Mouse (Mus musculus) ES-Bruce4 (cell line): ENCODE data around the gene Inpp5a. TPM values are rescaled to one million over a fixed set of nuclear protein-coding genes. Genes with fewer than 3 reads are reported as not detected.

Experiments
- H3K27ac ChIP-seq: 2 replicates; pipeline ENCODE4 v1.5.1; 2012; ENCODE audit warnings: low read length, inconsistent platforms; ENCODE audit not compliant: insufficient read depth
- H3K27me3 ChIP-seq: 2 replicates; pipeline ENCODE4 v1.6.1; 2012; ENCODE audit warnings: mild to moderate bottlenecking, low read length, inconsistent platforms; ENCODE audit not compliant: control insufficient read depth, poor library complexity, insufficient read depth, severe bottlenecking
- H3K36me3 ChIP-seq: 2 replicates; pipeline ENCODE4 v1.6.1; 2012; ENCODE audit warnings: inconsistent platforms, mild to moderate bottlenecking, low read length, moderate library complexity; ENCODE audit not compliant: control insufficient read depth, poor library complexity, insufficient read depth, severe bottlenecking
- H3K4me1 ChIP-seq: one replicate; pipeline ENCODE4 v1.8.1; 2011; ENCODE audit warnings: low read length; ENCODE audit not compliant: control insufficient read depth, insufficient read depth
- H3K4me3 ChIP-seq: 2 replicates; pipeline ENCODE4 v1.5.1; 2011; ENCODE audit warnings: low read depth, mild to moderate bottlenecking, low read length
- H3K9ac ChIP-seq: 2 replicates; pipeline ENCODE4 v1.6.1; 2012; ENCODE audit warnings: low read depth, mild to moderate bottlenecking, inconsistent platforms; ENCODE audit not compliant: poor library complexity, severe bottlenecking
- H3K9me3 ChIP-seq: replicated peaks from 2 replicates; pipeline ENCODE4 v1.6.1; 2012; ENCODE audit warnings: mild to moderate bottlenecking, low read length, inconsistent platforms; ENCODE audit not compliant: control insufficient read depth, poor library complexity, insufficient read depth, severe bottlenecking
- CTCF ChIP-seq: IDR thresholded peaks from one replicate; pipeline ENCODE4 v1.8.1; 2011; ENCODE audit warnings: low read depth, low read length
- EP300 ChIP-seq: IDR thresholded peaks from 2 replicates; pipeline ENCODE4 v1.6.1; 2011; ENCODE audit warnings: low read depth, low read length; ENCODE audit not compliant: insufficient read depth
- POLR2A ChIP-seq: IDR thresholded peaks from one replicate; pipeline ENCODE4 v1.8.1; 2011; ENCODE audit warnings: low read length; ENCODE audit not compliant: insufficient read depth
- polyA plus RNA-seq: library from polyadenylated mRNA; stranded (reverse); fragments of >200 nt; gene quantifications from 2 replicates; pipeline ENCODE4 v1.2.4, GENCODE M21; 2011; ENCODE audit warnings: low read depth; ENCODE audit not compliant: missing spikeins, insufficient read depth, insufficient read length

Inpp5a gene
- polyA plus RNA-seq, 1 experiment = 37.6 TPM

DNA sequence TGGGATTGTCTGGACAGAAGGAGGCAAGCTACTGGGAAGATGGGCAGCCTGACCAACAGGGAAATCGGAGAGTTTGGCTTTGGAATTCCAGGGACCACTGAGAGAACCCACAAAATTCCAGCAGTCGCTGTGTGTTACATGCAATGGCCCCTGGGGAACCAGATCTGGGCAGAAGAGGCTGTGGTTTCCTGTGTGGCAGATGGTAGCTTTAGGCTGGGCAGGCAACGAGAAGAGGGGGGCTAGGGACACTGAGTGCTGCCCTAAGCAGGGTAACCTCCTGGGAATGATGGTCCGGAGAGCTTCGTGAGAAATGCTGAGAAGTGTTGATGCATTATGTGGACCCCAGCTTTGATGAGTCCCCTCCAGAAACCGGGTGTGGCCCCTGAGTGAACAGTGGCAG lies 207.0 kb downstream of the Inpp5a start:
- Histone ChIP-seq H3K27me3 (no peaks in the 10 kb centered on the region), H3K9me3 (no peaks in the 10 kb centered on the region), H3K4me3 (no peak overlapping the region), H3K36me3 (no peaks in the 10 kb centered on the region), H3K4me1 (peaks cover 8% of the 10 kb centered on the region), H3K9ac (no peak overlapping the region), H3K27ac (no peak overlapping the region)
- TF ChIP-seq POLR2A = no peak
- TF ChIP-seq CTCF = no peak
- no peak for TF ChIP-seq EP300

DNA sequence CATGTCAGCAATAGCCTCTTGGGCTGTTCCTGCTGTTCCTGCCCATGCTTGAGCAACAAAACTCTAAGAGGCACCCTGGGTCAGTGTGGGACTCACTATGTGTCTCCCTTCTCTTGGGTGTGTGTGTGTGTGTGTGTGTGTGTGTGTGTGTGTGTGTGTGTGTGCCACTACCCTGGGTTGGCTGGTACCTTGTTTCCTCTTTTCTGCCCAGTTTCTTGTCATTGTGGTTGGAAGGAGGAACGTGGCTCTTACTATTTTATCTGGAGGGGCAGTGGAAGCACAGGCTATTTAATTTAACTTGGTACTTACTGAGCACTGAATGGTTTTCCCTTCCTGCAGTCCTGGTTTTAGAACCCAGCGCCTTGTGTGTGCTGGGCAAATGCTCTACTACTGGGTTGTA lies 221.4 kb downstream of the Inpp5a start:
- TF ChIP-seq POLR2A = no peak
- TF ChIP-seq EP300 = no peak
- no peak for TF ChIP-seq CTCF
- Histone ChIP-seq H3K9me3 (no peaks in the 10 kb centered on the region), H3K36me3 (no peaks in the 10 kb centered on the region), H3K4me3 (no peak overlapping the region), H3K27me3 (no peaks in the 10 kb centered on the region), H3K4me1 (no peaks in the 10 kb centered on the region), H3K9ac (no peak overlapping the region), H3K27ac (no peak overlapping the region)

DNA sequence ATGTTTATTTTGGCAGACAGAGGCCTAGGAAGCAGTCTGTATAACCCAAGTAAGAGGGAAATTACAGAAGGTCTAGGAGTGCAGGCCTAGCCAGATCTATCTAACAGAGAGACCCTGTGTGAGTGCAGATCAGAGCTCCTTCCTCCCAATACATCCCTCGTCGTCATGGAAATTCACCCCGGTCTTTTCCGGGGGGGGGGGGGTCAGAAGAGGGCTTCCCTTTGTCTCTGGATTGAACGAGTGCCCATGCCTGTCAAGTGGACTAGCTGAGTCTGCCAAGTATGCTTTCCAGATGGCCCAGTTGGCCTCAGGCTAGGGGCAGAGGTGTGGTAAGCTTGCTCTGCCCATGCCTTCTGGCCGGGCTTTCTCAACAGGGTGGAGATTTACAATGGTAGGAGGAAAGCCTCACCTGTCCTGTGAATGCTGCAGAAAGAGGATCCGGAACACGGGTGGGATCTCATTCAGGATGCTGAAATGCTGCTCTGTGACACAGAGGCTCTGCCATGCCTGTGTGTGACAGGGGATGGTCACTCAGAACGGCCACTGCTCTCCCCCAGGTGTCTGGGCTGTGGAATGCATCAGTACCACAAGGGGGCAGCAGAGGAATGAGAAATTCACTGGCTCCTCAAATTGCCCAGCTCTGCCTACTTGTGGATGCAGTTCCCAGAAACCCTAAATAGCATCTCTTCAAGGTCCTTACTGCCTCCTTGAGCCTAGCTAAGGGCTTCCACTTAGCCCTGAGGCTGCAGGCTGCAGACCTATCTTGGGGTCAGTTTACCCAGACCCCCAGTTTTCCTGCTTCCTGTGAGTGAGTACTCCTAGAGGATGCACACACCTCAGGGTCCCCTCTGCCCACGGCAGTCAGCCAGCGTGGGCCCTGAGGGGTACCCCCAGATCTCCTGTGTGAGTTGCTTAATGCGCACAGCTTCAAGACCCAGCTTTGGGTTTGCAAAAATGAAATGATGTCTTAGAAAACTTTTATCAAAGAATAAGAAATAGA lies 227.2 kb downstream of the Inpp5a start:
- Histone ChIP-seq H3K9me3 (no peaks in the 10 kb centered on the region), H3K27me3 (no peaks in the 10 kb centered on the region)
- TF ChIP-seq EP300 (no peak), POLR2A (no peak), CTCF (peak; percentile 87)

GRCm38 (mm10) chr7:139622568-139622967 lies 233.7 kb downstream of the Inpp5a start:
- H3K4me1 ChIP-seq = no peaks in the 10 kb centered on the region
- no peak for TF ChIP-seq CTCF
- H3K4me3 ChIP-seq = no peak overlapping the region
- no peaks in the 10 kb centered on the region for H3K9me3 ChIP-seq
- no peak overlapping the region for H3K27ac ChIP-seq
- H3K27me3 ChIP-seq = no peaks in the 10 kb centered on the region
- no peaks in the 10 kb centered on the region for H3K36me3 ChIP-seq
- no peak overlapping the region for H3K9ac ChIP-seq

More for the DNA sequence above, 227.2 kb downstream of the Inpp5a start:
- no peaks in the 10 kb centered on the region for H3K36me3 ChIP-seq
- no peak overlapping the region for H3K4me3 ChIP-seq
- H3K9ac ChIP-seq = no peak overlapping the region
- H3K27ac ChIP-seq = no peak overlapping the region
- H3K4me1 ChIP-seq = no peaks in the 10 kb centered on the region

GRCm38 (mm10) chr7:139625156-139625555 lies 236.2 kb downstream of the Inpp5a start:
- H3K9me3 ChIP-seq = no peaks in the 10 kb centered on the region
- H3K27me3 ChIP-seq = no peaks in the 10 kb centered on the region
- H3K4me3 ChIP-seq = no peak overlapping the region
- H3K9ac ChIP-seq = no peak overlapping the region
- no peaks in the 10 kb centered on the region for H3K4me1 ChIP-seq
- H3K36me3 ChIP-seq = no peaks in the 10 kb centered on the region
- H3K27ac ChIP-seq = no peak overlapping the region
- TF ChIP-seq POLR2A (no peak), EP300 (no peak), CTCF (no peak)

Other genes with a start within 250 kb of the Inpp5a start
- gene Lrrc27, start 176.1 kb upstream of the Inpp5a start, polyA plus RNA-seq = 6.4 and 7.3 TPM in 2 replicates
- gene Stk32c, start 175.8 kb upstream of the Inpp5a start, polyA plus RNA-seq = 0.42 and 0.70 TPM in 2 replicates
- 7.5 and 8.3 TPM in 2 replicates for gene Pwwp2b, start 140.6 kb upstream of the Inpp5a start, polyA plus RNA-seq
- gene Nkx6-2, start 193.7 kb downstream of the Inpp5a start, polyA plus RNA-seq = 1.2 and 1.4 TPM in 2 replicates